Mouse (Mus musculus): ENCODE data around the gene Ergic2. TPM values are rescaled to one million over a fixed set of nuclear protein-coding genes. Genes with fewer than 3 reads are reported as not detected.
"Not testable (repeated sequence)": the region's sequence is repeated elsewhere in the genome, so short reads cannot be mapped to it uniquely, and the experiment has no call there.

Gene Ergic2
- polyA plus RNA-seq, 1 experiment = 54.4 TPM

DNA sequence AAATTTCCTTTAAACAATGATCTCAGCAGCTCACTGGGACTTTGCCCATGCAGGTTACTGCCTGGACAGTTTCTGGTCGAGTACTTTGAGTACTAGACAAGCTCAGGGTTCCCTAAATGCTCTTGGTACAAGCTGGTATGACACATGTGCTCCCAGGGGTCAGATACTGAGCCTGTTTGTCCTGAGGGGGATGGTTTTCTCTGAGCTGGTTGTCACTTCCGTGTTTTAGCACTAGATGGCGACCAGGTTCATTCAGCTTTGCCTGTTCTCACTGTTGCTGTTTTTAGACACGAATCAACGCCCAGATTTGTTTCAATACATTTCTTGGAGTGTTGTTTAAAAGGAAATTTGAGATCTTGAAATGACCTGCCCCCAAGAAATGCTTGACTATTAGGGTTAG lies 2.6 kb upstream of the Ergic2 start:
- DNase-seq (ENCODE audit: extremely low spot score in 1 of 2, low spot score in 1 of 2) = peak in 1 of 2 experiments; percentile 77

- DNase-seq (ENCODE audit: extremely low spot score in 1 of 2, low spot score in 1 of 2) = peak in 1 of 2 experiments; percentile 23
Measured at GRCm38 (mm10) chr6:148211391-148211876, 740 bp downstream of the Ergic2 start.

DNA sequence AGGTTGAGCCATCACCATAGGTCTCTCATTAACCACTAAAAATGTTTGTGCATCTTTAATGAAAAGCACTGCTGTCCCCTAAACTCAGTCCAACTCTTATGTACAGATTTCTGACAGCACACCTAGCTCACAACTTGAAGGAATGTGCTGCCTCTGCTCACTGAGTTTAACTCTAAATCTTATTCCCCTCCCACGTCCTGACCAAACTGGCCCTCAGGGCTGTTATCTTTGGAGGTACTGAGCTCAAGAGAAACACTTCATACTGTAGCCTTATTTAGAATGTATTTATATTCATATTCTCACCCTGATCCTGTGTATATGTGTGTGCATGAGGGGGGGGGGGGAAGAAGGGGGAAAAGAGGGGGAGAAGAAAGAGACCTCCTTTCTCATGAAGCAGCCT lies 4.7 kb downstream of the Ergic2 start:
- no peak for DNase-seq (ENCODE audit: extremely low spot score in 1 of 2, low spot score in 1 of 2)

DNA sequence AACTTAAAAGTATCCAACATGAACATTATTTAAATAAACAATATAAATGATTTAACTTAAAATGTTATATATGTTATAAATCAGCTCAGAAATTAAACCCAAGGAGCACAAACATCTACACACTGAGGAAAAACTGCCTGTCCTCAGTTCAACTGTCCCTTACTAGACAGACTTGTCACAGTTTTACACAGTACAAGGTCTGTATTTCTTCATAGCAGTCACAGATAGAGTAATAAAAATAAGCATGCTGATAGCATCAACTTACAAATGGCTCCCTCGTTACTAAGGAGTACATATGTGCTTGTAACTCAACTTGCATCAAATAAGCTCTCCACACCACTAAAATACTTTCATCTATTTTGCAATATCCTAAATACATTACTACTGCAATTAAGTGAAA lies 7.0 kb downstream of the Ergic2 start:
- DNase-seq (ENCODE audit: extremely low spot score in 1 of 2, low spot score in 1 of 2) = no peak

DNA sequence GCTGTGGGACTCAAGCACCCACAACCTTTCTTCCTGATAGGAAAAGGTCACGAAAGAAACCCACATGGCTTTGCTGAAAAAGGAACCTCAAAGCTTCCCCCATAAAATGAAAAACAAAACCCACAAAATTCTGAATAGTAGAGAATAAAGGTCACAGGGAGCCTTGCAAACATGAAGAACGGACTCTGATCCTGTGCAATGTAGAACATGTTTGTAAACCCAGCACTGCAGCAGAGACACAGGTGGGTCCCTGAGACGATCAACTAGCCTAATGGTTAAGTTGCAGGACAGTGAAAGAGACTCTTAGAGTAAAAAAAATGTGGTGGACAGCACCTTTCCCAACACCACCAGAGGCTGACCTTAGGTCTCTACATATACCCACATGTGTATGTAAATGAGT lies 12.4 kb downstream of the Ergic2 start:
- DNase-seq (ENCODE audit: extremely low spot score in 1 of 2, low spot score in 1 of 2) = no peak

- DNase-seq (ENCODE audit: extremely low spot score in 1 of 2, low spot score in 1 of 2) = no peak
Measured at GRCm38 (mm10) chr6:148199177-148199576, 13.0 kb downstream of the Ergic2 start.

- no peak for DNase-seq (ENCODE audit: extremely low spot score in 1 of 2, low spot score in 1 of 2)
Measured at GRCm38 (mm10) chr6:148193972-148194701, 18.0 kb downstream of the Ergic2 start.

DNA sequence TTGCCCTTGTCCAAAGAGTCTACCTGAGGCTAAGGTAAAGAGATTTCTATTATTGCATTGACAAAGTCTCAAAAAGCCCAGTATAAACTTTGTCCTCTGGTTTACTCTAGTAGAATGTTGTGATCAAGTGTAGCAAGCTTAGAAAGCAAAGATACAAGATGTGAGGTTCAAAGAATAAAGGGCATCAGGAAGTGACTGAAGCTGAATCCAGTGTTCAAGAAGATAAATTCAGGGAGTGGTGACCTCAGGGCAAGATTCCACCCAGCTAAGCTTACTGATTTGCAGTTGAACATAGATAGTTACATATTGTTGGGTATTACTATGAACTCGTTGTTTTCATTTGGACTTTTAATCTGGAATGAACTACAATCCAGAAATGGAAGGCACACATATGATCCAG lies 26.5 kb downstream of the Ergic2 start:
- DNase-seq (ENCODE audit: extremely low spot score in 1 of 2, low spot score in 1 of 2) = no peak

DNA sequence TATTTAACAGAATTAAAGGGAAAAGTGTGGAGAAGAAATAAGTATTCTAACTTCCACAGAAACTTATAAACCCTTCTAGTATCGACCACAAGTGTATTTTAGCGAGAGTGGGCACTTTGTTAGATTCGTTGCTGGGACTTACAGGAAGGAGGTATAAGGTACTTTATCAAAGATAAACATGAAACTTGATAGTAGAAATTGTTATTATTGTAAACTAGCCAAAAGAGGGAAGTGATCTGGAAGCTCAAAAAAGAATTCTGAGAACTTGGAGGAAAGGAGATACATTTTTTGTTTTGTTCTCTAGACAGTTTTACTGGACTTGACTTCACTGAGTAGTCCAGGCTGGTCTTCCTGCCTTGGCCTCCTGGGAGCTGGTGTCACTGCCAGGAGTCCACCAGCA lies 39.3 kb downstream of the Ergic2 start:
- no peak for DNase-seq (ENCODE audit: extremely low spot score in 1 of 2, low spot score in 1 of 2)

- DNase-seq (ENCODE audit: extremely low spot score in 1 of 2, low spot score in 1 of 2) = not testable (repeated sequence)
Measured at GRCm38 (mm10) chr6:148152305-148152704, 59.9 kb downstream of the Ergic2 start.

GRCm38 (mm10) chr6:148142421-148142820 lies 69.8 kb downstream of the Ergic2 start:
- no peak for DNase-seq (ENCODE audit: extremely low spot score in 1 of 2, low spot score in 1 of 2)

GRCm38 (mm10) chr6:148141874-148142273 lies 70.3 kb downstream of the Ergic2 start:
- DNase-seq (ENCODE audit: extremely low spot score in 1 of 2, low spot score in 1 of 2) = no peak

GRCm38 (mm10) chr6:148139288-148139995 lies 72.7 kb downstream of the Ergic2 start:
- DNase-seq (ENCODE audit: extremely low spot score in 1 of 2, low spot score in 1 of 2) = no peak

GRCm38 (mm10) chr6:148135769-148136382 lies 76.3 kb downstream of the Ergic2 start:
- DNase-seq (ENCODE audit: extremely low spot score in 1 of 2, low spot score in 1 of 2) = peak; percentile 81 to 94

DNA sequence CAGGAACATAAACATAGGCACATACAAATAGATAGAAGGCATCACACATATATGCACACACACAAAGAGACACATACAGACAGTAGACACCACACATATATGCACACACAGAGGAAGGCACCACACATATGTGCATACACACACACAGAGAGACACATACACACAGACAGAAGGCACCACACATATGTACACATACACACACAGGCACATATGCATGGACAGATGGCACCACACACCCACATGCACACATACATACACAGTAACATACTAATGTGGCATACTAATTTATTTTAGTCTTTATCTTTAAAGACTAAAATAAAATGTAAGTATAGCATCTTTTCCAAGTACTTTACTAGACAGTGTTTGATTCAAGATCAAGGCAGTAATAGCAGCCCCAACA lies 78.6 kb downstream of the Ergic2 start:
- no peak for DNase-seq (ENCODE audit: extremely low spot score in 1 of 2, low spot score in 1 of 2)

DNA sequence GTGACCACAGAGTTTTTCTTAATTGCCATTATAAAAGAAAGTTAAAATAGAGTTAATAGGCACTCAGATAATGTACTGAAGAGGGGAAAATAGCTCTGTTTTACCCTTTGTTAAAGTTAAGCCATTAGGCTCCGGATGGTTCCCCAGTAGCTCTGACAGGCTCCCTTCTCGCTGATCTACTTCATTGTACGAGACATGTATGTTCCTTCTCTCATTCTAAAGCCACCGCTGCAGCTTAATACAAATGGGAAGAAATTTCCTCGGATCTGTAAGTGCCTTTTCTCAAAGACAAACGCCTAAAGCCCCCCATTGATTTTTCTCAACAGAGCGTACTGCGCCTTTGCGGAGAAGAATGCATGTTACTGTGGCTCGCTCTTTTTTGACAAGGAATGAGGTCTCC lies 79.9 kb downstream of the Ergic2 start:
- DNase-seq (ENCODE audit: extremely low spot score in 1 of 2, low spot score in 1 of 2) = no peak

Other genes starting within 250 kb of the Ergic2 start
- 12.3 and 15.3 TPM in 2 replicates for gene Far2, start 165.1 kb downstream of the Ergic2 start, polyA plus RNA-seq (2012; rRNA removed)
- gene Tmtc1, start 232.0 kb upstream of the Ergic2 start, polyA plus RNA-seq (2012; rRNA removed) = 32.2 and 38.0 TPM in 2 replicates